Mouse (Mus musculus): ENCODE results near the gene Ube2cbp. TPM values are rescaled to one million over a fixed set of nuclear protein-coding genes. Genes with fewer than 3 reads are reported as not detected.

Ube2cbp gene
- polyA plus RNA-seq, 1 experiment from 2014 or later: 7.3 TPM

DNA sequence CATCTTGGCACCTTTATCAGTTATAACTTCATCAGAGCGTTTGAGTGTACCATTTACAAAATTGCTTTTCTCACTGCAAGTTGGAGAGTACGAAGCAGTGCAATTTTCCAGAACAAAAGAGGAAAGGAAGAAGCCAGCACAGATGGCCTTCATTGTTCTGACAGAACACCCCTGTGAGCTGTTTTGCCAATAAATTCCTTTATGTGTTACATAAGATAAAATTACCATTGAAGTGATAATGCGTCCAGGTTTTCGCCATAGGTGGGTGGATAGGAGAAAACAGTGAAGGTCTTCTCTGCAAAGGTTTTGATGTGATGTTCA, 183.6 kb downstream of the Ube2cbp start:
- Histone ChIP-seq H3K4me2 (ENCODE audit: low read depth, low read length) (no peak overlapping the region), H3K4me3 (ENCODE audit: low read depth, low read length) (no peak overlapping the region), H3K27ac (replicated peaks; ENCODE audit: low read depth, low read length) (no peak overlapping the region), H3K27me3 (ENCODE audit: control insufficient read depth, insufficient read depth, low read length) (no peaks in the 10 kb centered on the region), H3K36me3 (replicated peaks; ENCODE audit: control insufficient read depth, insufficient read depth, low read depth, low read length) (no peaks in the 10 kb centered on the region), H3K4me1 (ENCODE audit: control insufficient read depth, insufficient read depth, low read length) (no peaks in the 10 kb centered on the region), H3K9me3 (replicated peaks; ENCODE audit: control insufficient read depth, low read length) (no peaks in the 10 kb centered on the region; the same call in 1 of the 2 replicates), H3K9ac (replicated peaks; ENCODE audit: low read length) (no peak overlapping the region)
- DNase-seq (ENCODE audit: low spot score): no peak
- 79% methylated on average over 4 of the region's 4 CpGs for WGBS
- ATAC-seq (replicated peaks; ENCODE audit: insufficient number of reproducible peaks, low FRiP score, low TSS enrichment, low read depth): no peak

DNA sequence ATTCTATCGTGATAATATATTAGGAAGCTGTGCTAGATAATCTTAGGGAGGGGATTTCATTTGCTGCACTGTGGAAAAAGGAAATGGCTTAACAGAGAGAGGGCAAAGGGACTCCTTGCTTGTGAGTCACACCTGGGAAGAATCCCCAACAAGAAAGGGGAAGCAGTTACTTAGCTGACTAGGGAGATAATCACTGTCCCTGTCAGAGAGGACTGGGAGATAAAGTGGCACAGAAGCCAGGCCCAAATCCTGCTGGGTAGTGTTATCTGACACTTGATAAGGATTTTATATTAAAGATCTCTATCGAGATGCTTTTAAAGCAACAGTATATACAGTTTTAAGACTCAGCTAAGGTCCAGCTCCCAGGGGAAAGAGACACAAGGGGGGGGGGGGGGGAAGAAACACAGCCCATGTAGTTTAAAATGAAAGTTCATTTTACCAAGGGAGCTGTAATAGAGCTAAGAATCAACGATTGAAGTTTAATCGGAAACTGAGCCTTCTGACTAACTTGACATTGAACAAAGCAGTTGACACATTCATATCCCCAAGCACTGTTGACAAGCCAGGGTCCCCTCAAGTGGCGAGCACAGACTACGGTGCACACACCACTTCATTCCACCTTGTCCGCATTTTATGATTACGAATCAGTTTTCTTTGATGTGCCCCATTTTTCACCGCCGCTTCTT, 184.1 kb downstream of the Ube2cbp start:
- ATAC-seq (replicated peaks; ENCODE audit: insufficient number of reproducible peaks, low FRiP score, low TSS enrichment, low read depth) (no peak), DNase-seq (ENCODE audit: low spot score) (no peak)
- H3K36me3 ChIP-seq (replicated peaks; ENCODE audit: control insufficient read depth, insufficient read depth, low read depth, low read length): no peaks in the 10 kb centered on the region
- no peaks in the 10 kb centered on the region for H3K27me3 ChIP-seq (ENCODE audit: control insufficient read depth, insufficient read depth, low read length)
- WGBS: 91% methylated on average over 10 of the region's 10 CpGs
- no peak overlapping the region for H3K4me2 ChIP-seq (ENCODE audit: low read depth, low read length)
- no peak overlapping the region for H3K9ac ChIP-seq (replicated peaks; ENCODE audit: low read length)
- H3K9me3 ChIP-seq (replicated peaks; ENCODE audit: control insufficient read depth, low read length): no peaks in the 10 kb centered on the region; the same call in 1 of the 2 replicates
- H3K4me1 ChIP-seq (ENCODE audit: control insufficient read depth, insufficient read depth, low read length): no peaks in the 10 kb centered on the region
- H3K4me3 ChIP-seq (ENCODE audit: low read depth, low read length): no peak overlapping the region
- H3K27ac ChIP-seq (replicated peaks; ENCODE audit: low read depth, low read length): no peak overlapping the region

DNA sequence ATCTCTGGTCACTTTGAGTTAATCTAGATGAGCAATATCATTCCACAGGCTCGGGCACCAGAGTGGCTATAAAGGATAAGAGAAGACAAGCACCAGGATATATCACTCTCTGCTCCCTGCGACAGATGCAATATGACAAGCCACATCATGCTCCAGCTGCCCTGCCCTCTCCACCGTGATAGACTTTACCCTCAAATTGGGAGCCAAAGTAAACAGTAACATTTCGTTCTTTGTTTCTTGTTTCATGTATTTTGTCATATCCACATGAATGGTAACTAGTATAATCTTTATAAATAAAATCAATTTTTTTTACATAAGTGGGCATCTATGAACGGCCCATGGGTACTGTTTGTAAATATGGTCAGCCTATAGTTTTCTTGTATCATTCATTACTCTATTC, 195.2 kb downstream of the Ube2cbp start:
- ATAC-seq (replicated peaks; ENCODE audit: insufficient number of reproducible peaks, low FRiP score, low TSS enrichment, low read depth): no peak
- 85% methylated on average over 5 of the region's 5 CpGs for WGBS
- no peak overlapping the region for H3K4me2 ChIP-seq (ENCODE audit: low read depth, low read length)

DNA sequence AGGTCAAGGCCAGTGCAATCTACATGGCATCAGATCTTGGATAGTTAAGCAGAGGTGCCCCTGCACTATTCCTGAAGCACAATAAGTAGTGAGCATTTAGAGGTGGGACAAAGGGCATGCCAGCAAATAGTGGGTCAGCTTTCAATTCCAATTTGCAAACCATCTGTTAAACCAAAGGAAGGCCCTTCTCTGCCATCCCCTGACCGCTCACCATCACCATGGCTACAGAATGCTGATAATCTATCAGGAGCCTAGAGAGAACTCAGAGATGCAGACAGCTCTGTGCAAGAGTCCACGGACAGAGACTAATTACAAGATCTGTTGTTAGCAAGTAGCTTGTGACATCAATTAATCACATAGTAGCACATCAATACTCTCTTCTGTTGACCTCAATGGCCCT, 198.1 kb downstream of the Ube2cbp start:
- ATAC-seq (replicated peaks; ENCODE audit: insufficient number of reproducible peaks, low FRiP score, low TSS enrichment, low read depth) (no peak), DNase-seq (ENCODE audit: low spot score) (no peak)
- no peak overlapping the region for H3K4me3 ChIP-seq (ENCODE audit: low read depth, low read length)
- no peaks in the 10 kb centered on the region for H3K9me3 ChIP-seq (replicated peaks; ENCODE audit: control insufficient read depth, low read length)
- H3K27me3 ChIP-seq (ENCODE audit: control insufficient read depth, insufficient read depth, low read length): no peaks in the 10 kb centered on the region
- 65% methylated on average over 2 of the region's 2 CpGs for WGBS
- no peak overlapping the region for H3K27ac ChIP-seq (replicated peaks; ENCODE audit: low read depth, low read length)
- no peaks in the 10 kb centered on the region for H3K4me1 ChIP-seq (ENCODE audit: control insufficient read depth, insufficient read depth, low read length)
- H3K9ac ChIP-seq (replicated peaks; ENCODE audit: low read length): no peak overlapping the region
- H3K36me3 ChIP-seq (replicated peaks; ENCODE audit: control insufficient read depth, insufficient read depth, low read depth, low read length): no peaks in the 10 kb centered on the region
- H3K4me2 ChIP-seq (ENCODE audit: low read depth, low read length): no peak overlapping the region

More for the DNA sequence above, 195.2 kb downstream of the Ube2cbp start:
- no peaks in the 10 kb centered on the region for H3K27me3 ChIP-seq (ENCODE audit: control insufficient read depth, insufficient read depth, low read length)
- no peaks in the 10 kb centered on the region for H3K9me3 ChIP-seq (replicated peaks; ENCODE audit: control insufficient read depth, low read length)
- H3K4me3 ChIP-seq (ENCODE audit: low read depth, low read length): no peak overlapping the region
- no peak overlapping the region for H3K9ac ChIP-seq (replicated peaks; ENCODE audit: low read length)
- no peak for DNase-seq (ENCODE audit: low spot score)
- no peaks in the 10 kb centered on the region for H3K4me1 ChIP-seq (ENCODE audit: control insufficient read depth, insufficient read depth, low read length)
- H3K36me3 ChIP-seq (replicated peaks; ENCODE audit: control insufficient read depth, insufficient read depth, low read depth, low read length): no peaks in the 10 kb centered on the region
- H3K27ac ChIP-seq (replicated peaks; ENCODE audit: low read depth, low read length): no peak overlapping the region

Other genes with a start within 250 kb of the Ube2cbp start
- 10.6 and 13.3 TPM in 2 replicates for gene Dop1a, start 2.2 kb upstream of the Ube2cbp start, polyA plus RNA-seq (2014; fragmentation: Nextera tagmentation; extraction: Ambion mirVana)
- 33.0 and 35.0 TPM in 2 replicates for gene Pgm3, start 106.9 kb upstream of the Ube2cbp start, polyA plus RNA-seq (2014; fragmentation: Nextera tagmentation; extraction: Ambion mirVana)
- 2.3 and 2.6 TPM in 2 replicates for gene Rwdd2a, start 107.0 kb upstream of the Ube2cbp start, polyA plus RNA-seq (2014; fragmentation: Nextera tagmentation; extraction: Ambion mirVana)
- gene Me1, start 231.0 kb upstream of the Ube2cbp start, polyA plus RNA-seq (2014; fragmentation: Nextera tagmentation; extraction: Ambion mirVana): 15.5 and 18.9 TPM in 2 replicates